Mouse (Mus musculus): ENCODE data around the gene Cnksr1.

Gene Cnksr1

DNA sequence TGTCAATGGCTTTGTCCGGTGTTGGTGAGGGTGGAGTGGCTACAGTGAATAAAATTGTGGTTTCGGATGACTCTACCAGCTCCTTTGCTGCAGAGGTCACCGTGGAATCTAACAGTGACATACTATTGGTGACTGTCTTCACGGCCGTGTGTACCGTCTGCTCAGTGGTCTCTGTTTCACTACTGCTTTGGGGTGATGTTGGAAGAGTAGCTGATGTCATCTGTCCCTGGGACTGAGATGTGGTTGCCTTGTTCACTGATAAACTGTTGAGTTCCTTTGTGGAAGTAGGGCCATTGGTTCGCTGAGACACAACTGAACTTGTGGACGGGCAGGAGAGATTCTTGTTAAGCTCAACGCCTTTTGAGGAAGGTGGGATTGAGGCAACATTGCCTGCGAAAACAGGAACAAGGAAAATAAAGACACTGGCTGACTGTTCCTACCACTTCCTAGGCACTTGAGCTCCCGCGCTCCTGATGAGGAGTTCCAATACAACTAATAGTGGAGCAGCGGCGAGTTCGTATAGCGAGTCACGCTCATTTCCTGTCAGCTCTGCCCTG lies 34.8 kb downstream of the Cnksr1 start:
- no peak for DNase-seq (ENCODE audit: low read depth, low spot score)

GRCm38 (mm10) chr4:134202904-134203303 lies 35.3 kb downstream of the Cnksr1 start, which contains the start of gene Gm7534:
Gm7534 (minus strand) TSS chr4:134203004.
- DNase-seq (ENCODE audit: low read depth, low spot score): no peak

- no peak for DNase-seq (ENCODE audit: low read depth, low spot score)
Observed at GRCm38 (mm10) chr4:134199371-134199770, 38.8 kb downstream of the Cnksr1 start.

DNA sequence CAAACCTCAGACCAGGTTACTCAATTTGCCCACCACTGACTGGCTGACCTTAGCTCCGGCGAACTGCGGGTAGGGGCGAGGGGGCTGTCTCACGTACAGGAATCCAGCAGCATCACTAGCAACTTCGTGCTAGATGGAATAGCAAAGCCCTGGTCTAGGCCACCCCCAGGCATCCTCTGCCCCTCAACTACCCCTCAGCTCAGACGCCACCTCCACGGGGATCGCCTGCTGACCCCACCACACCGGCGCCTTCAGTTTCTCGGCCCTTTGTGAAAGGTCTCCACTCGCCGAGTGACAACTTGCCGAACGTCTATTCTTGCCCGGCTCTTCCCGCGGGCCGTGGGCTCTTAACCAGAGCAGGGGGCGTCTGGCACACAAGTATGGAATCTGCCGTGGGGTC lies 51.9 kb downstream of the Cnksr1 start:
- peak; percentile 11 for DNase-seq (ENCODE audit: low read depth, low spot score)

GRCm38 (mm10) chr4:134185569-134185968 lies 52.6 kb downstream of the Cnksr1 start:
- DNase-seq (ENCODE audit: low read depth, low spot score): no peak

DNA sequence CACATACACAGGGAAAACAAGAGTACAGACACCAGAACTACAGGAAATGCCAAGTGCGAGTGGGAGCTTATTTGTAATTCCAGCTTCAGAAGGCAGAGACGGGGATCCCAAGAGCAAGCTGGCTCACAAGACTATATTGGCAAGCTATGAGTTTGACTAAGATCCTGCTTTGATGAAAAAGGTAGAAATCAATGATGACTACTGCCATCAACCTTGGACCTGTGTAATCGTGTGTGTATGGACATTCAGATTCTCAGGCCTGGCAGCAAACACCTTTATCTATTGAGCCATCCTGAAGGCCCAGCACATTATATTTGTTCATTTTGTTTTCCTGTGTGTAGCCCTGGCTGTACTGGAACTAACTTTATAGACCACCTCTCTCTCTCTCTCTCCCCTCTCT lies 54.5 kb downstream of the Cnksr1 start:
- no peak for DNase-seq (ENCODE audit: low read depth, low spot score)

- DNase-seq (ENCODE audit: low read depth, low spot score): no peak
Observed at GRCm38 (mm10) chr4:134181825-134182224, 56.4 kb downstream of the Cnksr1 start.

DNA sequence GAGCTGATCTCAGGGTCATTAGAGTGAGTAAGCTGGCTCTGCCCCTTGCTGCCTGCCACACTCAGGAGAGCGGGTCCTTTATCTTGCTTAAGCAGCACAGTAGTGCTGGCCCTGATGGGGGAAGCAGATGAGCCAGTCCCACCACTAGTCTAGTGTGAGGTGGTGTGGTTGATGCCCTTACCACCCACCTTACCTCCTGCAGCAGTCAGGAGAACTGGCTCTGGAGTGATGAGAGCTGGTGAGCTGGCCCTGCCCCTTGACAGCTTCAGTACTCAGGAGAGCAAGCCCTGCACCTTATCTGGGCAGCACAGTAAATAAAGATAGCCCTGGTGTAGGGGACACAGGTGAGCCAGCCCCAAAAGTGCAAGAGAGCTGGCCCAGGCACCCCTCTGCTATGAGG lies 57.1 kb downstream of the Cnksr1 start:
- no peak for DNase-seq (ENCODE audit: low read depth, low spot score)
